Mouse (Mus musculus) stomach, embryonic 15.5 days (tissue): Measurements from ENCODE around the gene Hes1. TPM values are rescaled to one million over a fixed set of nuclear protein-coding genes. Genes with fewer than 3 reads are reported as not detected.

Experiments
- ATAC-seq: fragments of 200-750 bp; cut with Nextera tagmentation; 2 replicates; pipeline ENCODE4 v1.8.0; 2017; ENCODE audit warnings: low read depth, moderate number of reproducible peaks, moderate TSS enrichment; ENCODE audit not compliant: insufficient read depth, low FRiP score
- H3K27ac ChIP-seq: fragments of 300-500 bp; sonication (generic); 2 replicates; pipeline ENCODE4 v1.5.1; 2015; ENCODE audit warnings: mild to moderate bottlenecking, inconsistent platforms
- H3K27me3 ChIP-seq: fragments of 300-500 bp; sonication (generic); replicated peaks from 2 replicates; pipeline ENCODE4 v1.6.1; 2015; ENCODE audit warnings: inconsistent platforms
- H3K36me3 ChIP-seq: fragments of 300-500 bp; sonication (generic); 2 replicates; pipeline ENCODE4 v1.6.1; 2015; ENCODE audit warnings: inconsistent platforms
- H3K4me1 ChIP-seq: fragments of 300-500 bp; sonication (generic); 2 replicates; pipeline ENCODE4 v1.6.1; 2015; ENCODE audit warnings: inconsistent platforms
- H3K4me2 ChIP-seq: fragments of 300-500 bp; sonication (generic); 2 replicates; pipeline ENCODE4 v1.6.1; 2015; ENCODE audit warnings: mild to moderate bottlenecking, inconsistent platforms
- H3K4me3 ChIP-seq: fragments of 300-500 bp; sonication (generic); replicated peaks from 2 replicates; pipeline ENCODE4 v1.5.1; 2015; ENCODE audit warnings: inconsistent platforms
- H3K9ac ChIP-seq: fragments of 300-500 bp; sonication (generic); 2 replicates; pipeline ENCODE4 v1.6.1; 2015; ENCODE audit warnings: inconsistent platforms
- H3K9me3 ChIP-seq: fragments of 300-500 bp; sonication (generic); 2 replicates; pipeline ENCODE4 v1.6.1; 2016; ENCODE audit warnings: inconsistent platforms
- WGBS: fragments of 180-500 bp; shearing (Covaris S2); methylation state at CpG from one replicate; pipeline ENCODE4 v1.1.7; 2015; 5-methylcytosine and 5-hydroxymethylcytosine counted together
- polyA plus RNA-seq: library from polyadenylated mRNA; unstranded; fragments of >200 nt; fragmentation: Nextera tagmentation; extraction: Ambion mirVana; gene quantifications from 2 replicates; pipeline ENCODE4 v1.2.1, GENCODE M21; 2015

Hes1 gene
- polyA plus RNA-seq, 1 experiment from 2014 or later: 64.4 TPM

- Histone ChIP-seq H3K27ac (peak overlapping the region; percentile 98), H3K9ac (peak overlapping the region; percentile 37; the same call in 1 of the 2 replicates), H3K36me3 (no peaks in the 10 kb centered on the region), H3K27me3 (no peaks in the 10 kb centered on the region), H3K9me3 (no peaks in the 10 kb centered on the region), H3K4me3 (peak overlapping the region; percentile 60), H3K4me2 (peak overlapping the region; percentile 87), H3K4me1 (peaks cover 38% of the 10 kb centered on the region)
- WGBS: 1% methylated on average over 21 of the region's 21 CpGs
- no peak for ATAC-seq
These were observed 1.5 kb downstream of the Hes1 start for GRCm38 (mm10) chr16:30065537-30066183.

- H3K4me3 ChIP-seq: peak overlapping the region; percentile 60
- H3K27me3 ChIP-seq: no peaks in the 10 kb centered on the region
- no peaks in the 10 kb centered on the region for H3K36me3 ChIP-seq
- H3K9ac ChIP-seq: peak overlapping the region; percentile 37
- under 1% methylated on average over 38 of the region's 38 CpGs for WGBS
- H3K27ac ChIP-seq: peak overlapping the region; percentile 98
- H3K9me3 ChIP-seq: no peaks in the 10 kb centered on the region
- no peak for ATAC-seq
- peaks cover 43% of the 10 kb centered on the region for H3K4me1 ChIP-seq
- peak overlapping the region; percentile 87 for H3K4me2 ChIP-seq
These were observed 2.1 kb downstream of the Hes1 start for GRCm38 (mm10) chr16:30066184-30066851.

- ATAC-seq: no peak
- H3K36me3 ChIP-seq: no peaks in the 10 kb centered on the region
- H3K4me1 ChIP-seq: peaks cover 37% of the 10 kb centered on the region
- peak overlapping the region; percentile 60 for H3K4me3 ChIP-seq
- H3K9ac ChIP-seq: peak overlapping the region; percentile 37
- peak overlapping the region; percentile 87 for H3K4me2 ChIP-seq
- peak overlapping the region; percentile 98 for H3K27ac ChIP-seq
- under 1% methylated on average over 45 of the region's 46 CpGs for WGBS
- no peaks in the 10 kb centered on the region for H3K27me3 ChIP-seq
- no peaks in the 10 kb centered on the region for H3K9me3 ChIP-seq
These were observed 2.7 kb downstream of the Hes1 start for GRCm38 (mm10) chr16:30066852-30067301.

- H3K9me3 ChIP-seq: no peaks in the 10 kb centered on the region
- no peak for ATAC-seq
- peak overlapping the region; percentile 25; the same call in 1 of the 2 replicates for H3K9ac ChIP-seq
- 3% methylated on average over 36 of the region's 36 CpGs for WGBS
- no peaks in the 10 kb centered on the region for H3K36me3 ChIP-seq
- H3K27ac ChIP-seq: peak overlapping the region; percentile 87
- peak overlapping the region; percentile 34 for H3K4me3 ChIP-seq
- H3K4me2 ChIP-seq: peak overlapping the region; percentile 56
- no peaks in the 10 kb centered on the region for H3K27me3 ChIP-seq
- peaks cover 26% of the 10 kb centered on the region for H3K4me1 ChIP-seq
These were observed 4.1 kb downstream of the Hes1 start for GRCm38 (mm10) chr16:30068041-30069020.

GRCm38 (mm10) chr16:30069580-30069949, 5.4 kb downstream of the Hes1 start:
- H3K27me3 ChIP-seq: no peaks in the 10 kb centered on the region
- ATAC-seq: no peak
- peak overlapping the region; percentile 56; the same call in 1 of the 2 replicates for H3K9ac ChIP-seq
- WGBS: 4% methylated on average over 4 of the region's 4 CpGs
- peak overlapping the region; percentile 46 for H3K4me3 ChIP-seq
- H3K27ac ChIP-seq: peak overlapping the region; percentile 99
- peak overlapping the region; percentile 86 for H3K4me2 ChIP-seq
- no peaks in the 10 kb centered on the region for H3K9me3 ChIP-seq
- peaks cover 26% of the 10 kb centered on the region for H3K4me1 ChIP-seq
- H3K36me3 ChIP-seq: no peaks in the 10 kb centered on the region

- Histone ChIP-seq H3K36me3 (no peaks in the 10 kb centered on the region), H3K4me2 (peak overlapping the region; percentile 86), H3K27ac (peak overlapping the region; percentile 99), H3K27me3 (no peaks in the 10 kb centered on the region), H3K4me1 (peaks cover 26% of the 10 kb centered on the region), H3K4me3 (peak overlapping the region; percentile 46), H3K9ac (peak overlapping the region; percentile 56), H3K9me3 (no peaks in the 10 kb centered on the region)
- ATAC-seq: peak; percentile 83
- under 1% methylated on average over 61 of the region's 82 CpGs for WGBS
These were observed 6.0 kb downstream of the Hes1 start for GRCm38 (mm10) chr16:30069950-30070770.

GRCm38 (mm10) chr16:30070771-30071191, 6.6 kb downstream of the Hes1 start:
- WGBS: 8% methylated on average over 12 of the region's 12 CpGs
- ATAC-seq: no peak
- peak overlapping the region; percentile 56; the same call in 1 of the 2 replicates for H3K9ac ChIP-seq
- peak overlapping the region; percentile 86 for H3K4me2 ChIP-seq
- peaks cover 26% of the 10 kb centered on the region for H3K4me1 ChIP-seq
- H3K27ac ChIP-seq: peak overlapping the region; percentile 99
- no peaks in the 10 kb centered on the region for H3K36me3 ChIP-seq
- H3K9me3 ChIP-seq: no peaks in the 10 kb centered on the region
- no peaks in the 10 kb centered on the region for H3K27me3 ChIP-seq
- H3K4me3 ChIP-seq: peak overlapping the region; percentile 46

DNA sequence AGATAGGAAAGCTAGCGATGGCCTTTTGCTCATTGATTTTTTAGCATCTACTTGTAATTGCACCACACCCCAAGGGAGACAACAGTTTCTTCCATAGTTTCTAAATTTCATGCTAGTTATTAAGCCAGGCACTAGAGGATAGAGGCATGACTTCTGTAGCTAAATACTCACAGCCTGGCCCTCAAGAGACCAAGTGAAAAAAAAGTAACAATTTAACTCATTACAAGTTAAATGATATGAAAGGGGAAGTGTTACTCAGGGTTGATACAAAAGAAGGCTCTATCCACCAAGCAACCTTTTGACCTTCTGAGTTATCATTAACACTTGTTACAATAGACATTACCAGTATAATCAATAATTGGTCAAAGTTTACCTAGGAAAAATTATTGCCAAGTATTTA, 9.1 kb downstream of the Hes1 start:
- Histone ChIP-seq H3K27me3 (no peaks in the 10 kb centered on the region), H3K4me1 (peaks cover 22% of the 10 kb centered on the region), H3K9ac (no peak overlapping the region), H3K9me3 (no peaks in the 10 kb centered on the region), H3K4me2 (no peak overlapping the region), H3K36me3 (no peaks in the 10 kb centered on the region), H3K4me3 (no peak overlapping the region), H3K27ac (no peak overlapping the region)
- no peak for ATAC-seq
- 92% methylated on average over 1 of the region's 1 CpGs for WGBS

GRCm38 (mm10) chr16:30081498-30081897, 17.3 kb downstream of the Hes1 start:
- no peak for ATAC-seq
- Histone ChIP-seq H3K4me1 (peaks cover 7% of the 10 kb centered on the region; the same call in 1 of the 2 replicates), H3K27ac (no peak overlapping the region), H3K9me3 (no peaks in the 10 kb centered on the region), H3K27me3 (no peaks in the 10 kb centered on the region), H3K9ac (no peak overlapping the region), H3K4me2 (no peak overlapping the region), H3K36me3 (no peaks in the 10 kb centered on the region), H3K4me3 (no peak overlapping the region)
- 51% methylated on average over 4 of the region's 4 CpGs for WGBS

DNA sequence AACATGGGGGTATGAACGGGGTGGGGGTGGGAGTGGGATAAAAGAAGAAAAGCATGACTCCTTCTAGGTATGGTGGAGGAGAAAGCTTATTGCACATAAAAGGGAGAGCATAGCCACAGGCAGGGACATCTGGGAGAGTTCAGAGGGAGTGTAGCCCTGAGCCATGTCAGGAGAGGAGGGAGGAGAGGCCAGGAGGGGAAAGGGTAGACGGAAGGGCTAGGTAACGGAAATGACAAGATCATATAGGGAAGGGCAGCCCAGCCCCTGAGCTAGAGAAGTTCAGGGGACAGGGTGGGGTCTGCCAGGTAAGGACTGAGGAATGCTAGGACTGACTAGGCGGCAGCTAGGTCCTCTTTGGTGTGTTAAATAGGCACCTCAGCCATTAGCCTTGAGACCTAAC, 17.8 kb downstream of the Hes1 start:
- Histone ChIP-seq H3K9me3 (no peaks in the 10 kb centered on the region), H3K27me3 (no peaks in the 10 kb centered on the region), H3K4me2 (no peak overlapping the region), H3K9ac (no peak overlapping the region), H3K36me3 (no peaks in the 10 kb centered on the region), H3K4me1 (peaks cover 7% of the 10 kb centered on the region; the same call in 1 of the 2 replicates), H3K27ac (no peak overlapping the region), H3K4me3 (no peak overlapping the region)
- 69% methylated on average over 4 of the region's 4 CpGs for WGBS
- no peak for ATAC-seq

DNA sequence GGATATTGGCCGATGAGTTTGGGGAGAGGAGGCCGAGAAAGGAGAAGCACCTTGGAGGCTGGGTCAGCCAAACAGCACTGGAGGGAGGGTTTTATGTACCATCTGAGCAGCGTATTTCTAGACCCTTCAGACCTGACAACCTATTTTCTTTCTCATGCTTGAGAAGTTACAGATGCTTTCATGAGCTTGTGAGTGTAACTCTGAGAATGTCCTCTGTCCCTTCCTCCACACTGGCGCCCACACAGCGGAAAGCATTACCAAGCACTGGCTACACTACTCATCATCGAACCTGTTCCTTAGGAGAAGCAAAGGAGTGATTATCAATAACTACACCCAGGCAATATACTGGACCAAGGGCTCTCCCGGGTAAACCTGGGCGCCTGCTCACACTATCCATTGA, 18.8 kb downstream of the Hes1 start:
- Histone ChIP-seq H3K4me2 (no peak overlapping the region), H3K27ac (no peak overlapping the region), H3K9me3 (no peaks in the 10 kb centered on the region), H3K9ac (no peak overlapping the region), H3K4me1 (peaks cover 7% of the 10 kb centered on the region; the same call in 1 of the 2 replicates), H3K4me3 (no peak overlapping the region), H3K36me3 (no peaks in the 10 kb centered on the region), H3K27me3 (no peaks in the 10 kb centered on the region)
- WGBS: 90% methylated on average over 8 of the region's 8 CpGs
- no peak for ATAC-seq
